Mouse (Mus musculus): Measurements from ENCODE around the gene C3. TPM values are rescaled to one million over a fixed set of nuclear protein-coding genes. Genes with fewer than 3 reads are reported as not detected.

Gene C3
- polyA plus RNA-seq (2014; fragmentation: Illumina TruSeq; extraction: RNeasy Lipid Tissue Mini Kit (QIAGEN cat#74804); ENCODE audit: low read depth, low replicate concordance), result 356 TPM

DNA sequence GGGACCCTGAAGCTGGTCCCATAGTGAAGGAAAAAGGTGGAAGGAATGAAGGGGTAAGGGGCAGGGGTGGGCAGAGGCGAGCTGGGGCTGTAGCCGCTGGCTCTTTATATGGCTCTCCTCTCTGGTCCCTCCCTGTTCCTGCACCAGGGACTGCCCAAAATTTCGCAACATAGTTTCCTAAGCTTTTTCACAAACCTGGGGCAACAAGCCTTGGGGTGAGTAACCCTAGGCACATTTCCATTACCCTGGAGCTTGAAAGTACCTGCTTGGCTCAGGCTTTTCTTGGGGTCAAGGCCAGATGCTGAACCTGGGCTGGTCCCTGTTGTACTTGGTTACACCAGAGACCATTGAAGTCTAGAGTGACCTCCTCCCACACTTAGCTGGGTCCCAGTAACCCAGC lies at the start of gene C3:
Gene C3 (minus strand): TSS at position 123 of the 400 bp plus-strand sequence.

DNA sequence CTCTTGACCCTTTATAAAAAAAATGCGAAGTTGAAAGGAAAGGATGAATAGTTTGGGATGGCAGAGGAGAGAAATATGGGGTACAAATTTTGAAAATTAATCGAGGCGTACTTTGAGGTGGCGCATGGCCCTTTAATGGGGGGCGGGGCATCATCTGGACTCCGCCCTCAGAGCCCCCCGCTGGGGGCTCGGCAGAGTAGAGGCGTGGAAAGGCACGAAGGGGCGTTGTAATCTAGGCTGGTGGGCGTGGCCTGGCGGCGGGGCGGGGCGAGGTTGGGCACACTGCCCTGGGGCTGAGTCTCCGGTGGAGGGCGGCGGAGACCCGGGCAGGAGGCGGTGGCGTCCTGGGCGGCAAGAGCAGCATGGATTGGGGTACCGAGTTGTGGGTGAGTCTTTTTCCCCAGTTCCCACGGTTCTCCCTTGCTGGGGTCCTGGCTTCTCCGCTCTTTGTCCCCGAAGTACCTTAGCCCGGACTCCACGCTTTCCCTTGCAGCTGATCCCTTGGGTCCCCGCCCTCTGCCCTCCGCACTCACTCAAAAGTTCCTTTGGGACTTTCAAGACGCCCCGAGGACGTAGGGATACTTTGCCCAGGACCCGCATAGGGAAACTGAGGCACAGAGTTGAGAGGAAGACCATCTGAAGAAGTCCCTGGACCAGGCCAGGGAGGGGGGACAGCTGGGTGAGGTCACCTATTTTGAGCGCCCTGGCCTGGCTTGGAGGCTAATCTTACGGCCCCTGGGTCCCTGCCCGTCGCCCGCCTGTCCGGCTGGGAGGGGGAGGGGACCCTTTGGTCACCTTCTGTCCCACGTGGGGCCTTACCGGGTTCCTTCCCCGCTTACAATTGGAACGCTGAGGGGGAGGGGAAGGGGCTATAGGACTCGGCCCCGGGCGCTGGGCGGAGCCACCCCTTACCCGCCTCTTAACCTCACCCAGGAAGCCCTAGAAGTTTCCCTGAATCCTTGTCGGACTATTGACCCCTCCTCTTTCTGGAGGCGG lies 21.5 kb upstream of the C3 start, which contains the start of gene Trip10:
Gene Trip10 (plus strand): TSS at position 270 of the 996 bp plus-strand sequence.

DNA sequence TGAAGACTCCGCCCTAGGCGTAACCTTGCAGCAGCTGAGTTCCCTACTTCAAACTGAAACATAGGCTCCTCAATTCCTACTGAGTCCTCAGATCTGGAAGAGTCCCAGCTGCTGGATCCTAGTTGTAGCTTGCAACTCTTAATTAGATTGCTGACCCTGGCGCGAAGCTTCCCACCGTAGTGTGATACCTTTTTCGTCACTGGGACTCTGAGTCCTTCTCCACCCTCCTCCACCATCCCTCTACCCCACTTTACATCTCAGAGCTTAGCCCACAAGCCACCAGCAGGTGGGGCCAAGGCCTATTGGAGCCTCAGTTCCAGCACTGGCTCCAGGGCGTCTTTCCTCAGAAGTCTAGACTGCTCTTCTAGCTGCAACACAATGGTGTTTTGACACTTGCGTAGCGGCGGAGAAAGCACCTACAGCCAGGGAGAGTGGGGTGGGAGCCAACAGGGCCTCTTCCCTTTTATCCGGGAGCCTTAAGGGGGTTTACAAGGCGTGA lies 20.3 kb upstream of the C3 start, which contains the start of gene Gpr108:
Gene Gpr108 (minus strand): TSS at position 246 of the 499 bp plus-strand sequence.

DNA sequence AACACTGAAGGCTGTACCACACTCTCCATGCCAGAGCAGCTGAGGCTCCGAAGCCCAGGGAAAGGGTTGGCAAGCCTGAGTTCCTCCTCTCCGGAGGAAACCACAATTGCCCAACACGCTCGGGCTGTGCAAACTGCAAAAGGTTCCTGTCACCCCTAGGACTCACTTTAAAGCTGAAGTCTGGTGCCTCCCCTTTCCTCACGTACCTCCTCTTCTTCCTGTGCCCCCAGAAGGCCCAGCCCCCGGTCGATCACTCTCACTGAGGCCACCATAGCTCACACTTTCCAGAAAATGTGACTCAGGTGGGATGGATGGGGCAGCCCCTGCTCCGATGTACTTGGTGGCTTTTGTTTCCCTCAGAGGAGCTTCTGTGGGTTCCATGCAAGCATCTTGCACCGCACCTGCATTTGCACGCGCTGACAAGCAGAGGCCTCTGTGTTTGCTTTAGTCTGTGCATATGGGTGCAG lies 33.9 kb downstream of the C3 start, which contains the start of gene Tnfsf14:
Gene Tnfsf14 (minus strand): TSS at position 137 of the 467 bp plus-strand sequence.

Other genes starting within 250 kb of the C3 start
- gene Acer1, start 246.0 kb downstream of the C3 start, polyA plus RNA-seq (2014; fragmentation: Illumina TruSeq; extraction: RNeasy Lipid Tissue Mini Kit (QIAGEN cat#74804); ENCODE audit: low read depth, low replicate concordance), result not detected
- 74.2 TPM for gene Clpp, start 237.8 kb downstream of the C3 start, polyA plus RNA-seq (2014; fragmentation: Illumina TruSeq; extraction: RNeasy Lipid Tissue Mini Kit (QIAGEN cat#74804); ENCODE audit: low read depth, low replicate concordance)
- gene Alkbh7, start 230.8 kb downstream of the C3 start, polyA plus RNA-seq (2014; fragmentation: Illumina TruSeq; extraction: RNeasy Lipid Tissue Mini Kit (QIAGEN cat#74804); ENCODE audit: low read depth, low replicate concordance), result 21.7 TPM
- not detected for gene Pspn, start 228.1 kb downstream of the C3 start, polyA plus RNA-seq (2014; fragmentation: Illumina TruSeq; extraction: RNeasy Lipid Tissue Mini Kit (QIAGEN cat#74804); ENCODE audit: low read depth, low replicate concordance)
- gene Gtf2f1, start 216.8 kb downstream of the C3 start, polyA plus RNA-seq (2014; fragmentation: Illumina TruSeq; extraction: RNeasy Lipid Tissue Mini Kit (QIAGEN cat#74804); ENCODE audit: low read depth, low replicate concordance), result 54.6 TPM
- 0.53 TPM for gene Gm17949, start 216.7 kb downstream of the C3 start, polyA plus RNA-seq (2014; fragmentation: Illumina TruSeq; extraction: RNeasy Lipid Tissue Mini Kit (QIAGEN cat#74804); ENCODE audit: low read depth, low replicate concordance)
- 48.9 TPM for gene Khsrp, start 196.6 kb downstream of the C3 start, polyA plus RNA-seq (2014; fragmentation: Illumina TruSeq; extraction: RNeasy Lipid Tissue Mini Kit (QIAGEN cat#74804); ENCODE audit: low read depth, low replicate concordance)
- 0.43 TPM for gene Slc25a41, start 186.5 kb downstream of the C3 start, polyA plus RNA-seq (2014; fragmentation: Illumina TruSeq; extraction: RNeasy Lipid Tissue Mini Kit (QIAGEN cat#74804); ENCODE audit: low read depth, low replicate concordance)
- 30.2 TPM for gene Crb3, start 169.0 kb downstream of the C3 start, polyA plus RNA-seq (2014; fragmentation: Illumina TruSeq; extraction: RNeasy Lipid Tissue Mini Kit (QIAGEN cat#74804); ENCODE audit: low read depth, low replicate concordance)
- gene Slc25a23, start 168.3 kb downstream of the C3 start, polyA plus RNA-seq (2014; fragmentation: Illumina TruSeq; extraction: RNeasy Lipid Tissue Mini Kit (QIAGEN cat#74804); ENCODE audit: low read depth, low replicate concordance), result 57.3 TPM
- gene Dennd1c, start 149.6 kb downstream of the C3 start, polyA plus RNA-seq (2014; fragmentation: Illumina TruSeq; extraction: RNeasy Lipid Tissue Mini Kit (QIAGEN cat#74804); ENCODE audit: low read depth, low replicate concordance), result 4.7 TPM
- gene Tubb4a, start 140.4 kb downstream of the C3 start, polyA plus RNA-seq (2014; fragmentation: Illumina TruSeq; extraction: RNeasy Lipid Tissue Mini Kit (QIAGEN cat#74804); ENCODE audit: low read depth, low replicate concordance), result 2.8 TPM
- not detected for gene Tnfsf9, start 122.8 kb downstream of the C3 start, polyA plus RNA-seq (2014; fragmentation: Illumina TruSeq; extraction: RNeasy Lipid Tissue Mini Kit (QIAGEN cat#74804); ENCODE audit: low read depth, low replicate concordance)
- not detected for gene Cd70, start 78.4 kb downstream of the C3 start, polyA plus RNA-seq (2014; fragmentation: Illumina TruSeq; extraction: RNeasy Lipid Tissue Mini Kit (QIAGEN cat#74804); ENCODE audit: low read depth, low replicate concordance)
- 0.69 TPM for gene Tnfsf14, start 34.0 kb downstream of the C3 start, polyA plus RNA-seq (2014; fragmentation: Illumina TruSeq; extraction: RNeasy Lipid Tissue Mini Kit (QIAGEN cat#74804); ENCODE audit: low read depth, low replicate concordance)
- gene Gpr108, start 20.3 kb upstream of the C3 start, polyA plus RNA-seq (2014; fragmentation: Illumina TruSeq; extraction: RNeasy Lipid Tissue Mini Kit (QIAGEN cat#74804); ENCODE audit: low read depth, low replicate concordance), result 53.9 TPM
- gene Trip10, start 21.3 kb upstream of the C3 start, polyA plus RNA-seq (2014; fragmentation: Illumina TruSeq; extraction: RNeasy Lipid Tissue Mini Kit (QIAGEN cat#74804); ENCODE audit: low read depth, low replicate concordance), result 42.5 TPM
- gene Vav1, start 51.0 kb upstream of the C3 start, polyA plus RNA-seq (2014; fragmentation: Illumina TruSeq; extraction: RNeasy Lipid Tissue Mini Kit (QIAGEN cat#74804); ENCODE audit: low read depth, low replicate concordance), result 3.9 TPM
- gene Adgre1, start 130.6 kb upstream of the C3 start, polyA plus RNA-seq (2014; fragmentation: Illumina TruSeq; extraction: RNeasy Lipid Tissue Mini Kit (QIAGEN cat#74804); ENCODE audit: low read depth, low replicate concordance), result 21.0 TPM

Measured in adipose tissue, adult 10 weeks (tissue).